Mouse (Mus musculus): Measurements from ENCODE around the gene Col26a1. TPM values are rescaled to one million over a fixed set of nuclear protein-coding genes. Genes with fewer than 3 reads are reported as not detected.

Gene Col26a1
- polyA plus RNA-seq, 1 experiment from 2014 or later = 42.6 TPM

- no peak for ATAC-seq (ENCODE audit: low FRiP score)
- WGBS = 91% methylated on average over 3 of the region's 3 CpGs
- H3K27ac ChIP-seq = no peak overlapping the region
Observed at GRCm38 (mm10) chr5:136833053-136833452, 50.0 kb downstream of the Col26a1 start.

GRCm38 (mm10) chr5:136830156-136830555 is 52.9 kb downstream of the Col26a1 start:
- Histone ChIP-seq H3K4me1 (no peaks in the 10 kb centered on the region), H3K36me3 (replicated peaks) (no peaks in the 10 kb centered on the region), H3K9me3 (no peaks in the 10 kb centered on the region), H3K4me3 (replicated peaks) (no peak overlapping the region), H3K9ac (no peak overlapping the region), H3K27ac (no peak overlapping the region), H3K4me2 (no peak overlapping the region), H3K27me3 (no peaks in the 10 kb centered on the region)
- WGBS = 71% methylated on average over 3 of the region's 3 CpGs
- ATAC-seq (ENCODE audit: low FRiP score) = no peak

More at GRCm38 (mm10) chr5:136833053-136833452, 50.0 kb downstream of the Col26a1 start:
- H3K9me3 ChIP-seq = no peaks in the 10 kb centered on the region
- H3K9ac ChIP-seq = no peak overlapping the region
- H3K36me3 ChIP-seq (replicated peaks) = no peaks in the 10 kb centered on the region
- no peak overlapping the region for H3K4me3 ChIP-seq (replicated peaks)
- H3K27me3 ChIP-seq = no peaks in the 10 kb centered on the region
- H3K4me2 ChIP-seq = no peak overlapping the region
- no peaks in the 10 kb centered on the region for H3K4me1 ChIP-seq

- WGBS = 81% methylated on average over 8 of the region's 8 CpGs
- Histone ChIP-seq H3K36me3 (replicated peaks) (no peaks in the 10 kb centered on the region), H3K9me3 (no peaks in the 10 kb centered on the region), H3K4me3 (replicated peaks) (no peak overlapping the region), H3K9ac (no peak overlapping the region), H3K27ac (no peak overlapping the region), H3K4me1 (no peaks in the 10 kb centered on the region), H3K4me2 (no peak overlapping the region), H3K27me3 (no peaks in the 10 kb centered on the region)
- no peak for ATAC-seq (ENCODE audit: low FRiP score)
Observed at GRCm38 (mm10) chr5:136821971-136822370, 61.0 kb downstream of the Col26a1 start.

- WGBS = 84% methylated on average over 2 of the region's 2 CpGs
- no peak overlapping the region for H3K27ac ChIP-seq
- no peaks in the 10 kb centered on the region for H3K36me3 ChIP-seq (replicated peaks)
- no peak overlapping the region for H3K4me3 ChIP-seq (replicated peaks)
- H3K9ac ChIP-seq = no peak overlapping the region
- no peaks in the 10 kb centered on the region for H3K27me3 ChIP-seq
- H3K4me1 ChIP-seq = no peaks in the 10 kb centered on the region
- no peak for ATAC-seq (ENCODE audit: low FRiP score)
- H3K4me2 ChIP-seq = no peak overlapping the region
- H3K9me3 ChIP-seq = no peaks in the 10 kb centered on the region
Observed at GRCm38 (mm10) chr5:136820911-136821310, 62.1 kb downstream of the Col26a1 start.

- H3K27me3 ChIP-seq = no peaks in the 10 kb centered on the region
- H3K4me3 ChIP-seq (replicated peaks) = no peak overlapping the region
- no peaks in the 10 kb centered on the region for H3K4me1 ChIP-seq
- no peak overlapping the region for H3K27ac ChIP-seq
- no peak overlapping the region for H3K9ac ChIP-seq
- no peak for ATAC-seq (ENCODE audit: low FRiP score)
- no peak overlapping the region for H3K4me2 ChIP-seq
- no peaks in the 10 kb centered on the region for H3K36me3 ChIP-seq (replicated peaks)
- WGBS = 87% methylated on average over 11 of the region's 11 CpGs
- peaks cover 4% of the 10 kb centered on the region; the same call in 1 of the 2 replicates for H3K9me3 ChIP-seq
Observed at GRCm38 (mm10) chr5:136819686-136820085, 63.3 kb downstream of the Col26a1 start.

- Histone ChIP-seq H3K4me2 (no peak overlapping the region), H3K9me3 (peaks cover 4% of the 10 kb centered on the region; the same call in 1 of the 2 replicates), H3K4me3 (replicated peaks) (no peak overlapping the region), H3K27ac (0 out of 2 replicates have a peak overlapping the region, but pooled peaks have one; percentile 48), H3K4me1 (no peaks in the 10 kb centered on the region), H3K36me3 (replicated peaks) (no peaks in the 10 kb centered on the region), H3K9ac (no peak overlapping the region), H3K27me3 (no peaks in the 10 kb centered on the region)
- 69% methylated on average over 30 of the region's 30 CpGs for WGBS
- no peak for ATAC-seq (ENCODE audit: low FRiP score)
Observed at GRCm38 (mm10) chr5:136810539-136811374, 72.3 kb downstream of the Col26a1 start.

GRCm38 (mm10) chr5:136806379-136807056 is 76.5 kb downstream of the Col26a1 start:
- 74% methylated on average over 16 of the region's 16 CpGs for WGBS
- no peak overlapping the region for H3K4me2 ChIP-seq
- H3K9me3 ChIP-seq = no peaks in the 10 kb centered on the region
- H3K27ac ChIP-seq = no peak overlapping the region
- ATAC-seq (ENCODE audit: low FRiP score) = no peak
- H3K4me1 ChIP-seq = peaks cover 20% of the 10 kb centered on the region
- no peaks in the 10 kb centered on the region for H3K36me3 ChIP-seq (replicated peaks)
- H3K9ac ChIP-seq = no peak overlapping the region
- no peak overlapping the region for H3K4me3 ChIP-seq (replicated peaks)
- no peaks in the 10 kb centered on the region for H3K27me3 ChIP-seq

GRCm38 (mm10) chr5:136805019-136805418 is 78.0 kb downstream of the Col26a1 start:
- WGBS = 82% methylated on average over 6 of the region's 6 CpGs
- ATAC-seq (ENCODE audit: low FRiP score) = no peak
- H3K9ac ChIP-seq = no peak overlapping the region
- H3K9me3 ChIP-seq = no peaks in the 10 kb centered on the region
- no peak overlapping the region for H3K4me2 ChIP-seq
- no peaks in the 10 kb centered on the region for H3K36me3 ChIP-seq (replicated peaks)
- H3K4me3 ChIP-seq (replicated peaks) = no peak overlapping the region
- H3K4me1 ChIP-seq = peaks cover 20% of the 10 kb centered on the region
- H3K27ac ChIP-seq = no peak overlapping the region
- no peaks in the 10 kb centered on the region for H3K27me3 ChIP-seq

GRCm38 (mm10) chr5:136804246-136804645 is 78.8 kb downstream of the Col26a1 start:
- H3K4me2 ChIP-seq = no peak overlapping the region
- no peaks in the 10 kb centered on the region for H3K9me3 ChIP-seq
- no peak overlapping the region for H3K27ac ChIP-seq
- H3K9ac ChIP-seq = no peak overlapping the region
- peaks cover 20% of the 10 kb centered on the region for H3K4me1 ChIP-seq
- H3K27me3 ChIP-seq = no peaks in the 10 kb centered on the region
- no peak for ATAC-seq (ENCODE audit: low FRiP score)
- H3K4me3 ChIP-seq (replicated peaks) = no peak overlapping the region
- WGBS = 42% methylated on average over 1 of the region's 1 CpGs
- H3K36me3 ChIP-seq (replicated peaks) = no peaks in the 10 kb centered on the region

GRCm38 (mm10) chr5:136802732-136803131 is 80.3 kb downstream of the Col26a1 start:
- H3K36me3 ChIP-seq (replicated peaks) = no peaks in the 10 kb centered on the region
- peaks cover 20% of the 10 kb centered on the region for H3K4me1 ChIP-seq
- ATAC-seq (ENCODE audit: low FRiP score) = no peak
- H3K4me3 ChIP-seq (replicated peaks) = 0 out of 2 replicates have a peak overlapping the region, but pooled peaks have one; percentile 7
- peak overlapping the region; percentile 46; the same call in 1 of the 2 replicates for H3K27ac ChIP-seq
- H3K9ac ChIP-seq = peak overlapping the region; percentile 21; the same call in 1 of the 2 replicates
- H3K9me3 ChIP-seq = no peaks in the 10 kb centered on the region
- 6% methylated on average over 17 of the region's 17 CpGs for WGBS
- H3K27me3 ChIP-seq = no peaks in the 10 kb centered on the region
- H3K4me2 ChIP-seq = peak overlapping the region; percentile 39

GRCm38 (mm10) chr5:136796917-136797316 is 86.1 kb downstream of the Col26a1 start:
- H3K4me2 ChIP-seq = no peak overlapping the region
- no peak for ATAC-seq (ENCODE audit: low FRiP score)
- H3K9me3 ChIP-seq = 0 out of 2 replicates have a peak, but pooled peaks cover 3% of the 10 kb centered on the region
- H3K9ac ChIP-seq = no peak overlapping the region
- H3K27ac ChIP-seq = no peak overlapping the region
- no peaks in the 10 kb centered on the region for H3K4me1 ChIP-seq
- no peak overlapping the region for H3K4me3 ChIP-seq (replicated peaks)
- no peaks in the 10 kb centered on the region for H3K27me3 ChIP-seq
- H3K36me3 ChIP-seq (replicated peaks) = no peaks in the 10 kb centered on the region
- 35% methylated on average over 2 of the region's 2 CpGs for WGBS

GRCm38 (mm10) chr5:136793807-136794206 is 89.2 kb downstream of the Col26a1 start:
- 0 out of 2 replicates have a peak, but pooled peaks cover 3% of the 10 kb centered on the region for H3K9me3 ChIP-seq
- H3K36me3 ChIP-seq (replicated peaks) = no peaks in the 10 kb centered on the region
- no peak overlapping the region for H3K27ac ChIP-seq
- ATAC-seq (ENCODE audit: low FRiP score) = no peak
- no peak overlapping the region for H3K4me2 ChIP-seq
- WGBS = 89% methylated on average over 15 of the region's 15 CpGs
- H3K4me1 ChIP-seq = peaks cover 14% of the 10 kb centered on the region
- H3K27me3 ChIP-seq = no peaks in the 10 kb centered on the region
- H3K4me3 ChIP-seq (replicated peaks) = no peak overlapping the region
- H3K9ac ChIP-seq = no peak overlapping the region

Data from forebrain, embryonic 12.5 days (tissue).